8 mouse cellular contexts compared by ENCODE assay signal in genomic region chr6:48395105-48396007, GRCm38 (mm10). TPM values are rescaled to one million over a fixed set of nuclear protein-coding genes. Genes with fewer than 3 reads are reported as not detected.
DNase-seq lines count a peak whose midpoint lies in the region; ATAC-seq and TF ChIP-seq lines count a peak whose summit lies in the region.

Gene Krba1, plus strand, starts transcription at chr6:48395586.

- H3K27me3 ChIP-seq in forebrain, embryonic 14.5 days (replicated peaks; ENCODE audit: control insufficient read depth, insufficient read depth, low read length): no peaks in the 10 kb centered on the region
- no peaks in the 10 kb centered on the region for H3K27me3 ChIP-seq in liver, embryonic 15.5 days
- H3K27me3 ChIP-seq in neural tube, embryonic 12.5 days (replicated peaks): no peaks in the 10 kb centered on the region

- H3K36me3 ChIP-seq in ES-E14 (ENCODE audit: control insufficient read depth, insufficient read depth, low read length, poor library complexity, severe bottlenecking): no peaks in the 10 kb centered on the region
- no peaks in the 10 kb centered on the region for H3K36me3 ChIP-seq in forebrain, embryonic 14.5 days (ENCODE audit: control insufficient read depth, insufficient read depth, low read length)
- no peaks in the 10 kb centered on the region for H3K36me3 ChIP-seq in liver, embryonic 15.5 days (replicated peaks)
- H3K36me3 ChIP-seq in neural tube, embryonic 12.5 days: no peaks in the 10 kb centered on the region

- peaks cover 0 to 3% of the 10 kb centered on the region in 2 experiments; a peak in 1 of 4 replicates for H3K4me1 ChIP-seq in ES-E14 (ENCODE audit: control insufficient read depth in 2 of 2, insufficient read depth in 2 of 2, low read length in 2 of 2, poor library complexity in 1 of 2)
- peaks cover 12% of the 10 kb centered on the region for H3K4me1 ChIP-seq in forebrain, embryonic 14.5 days (ENCODE audit: control insufficient read depth, insufficient read depth, low read length)
- H3K4me1 ChIP-seq in liver, embryonic 15.5 days (replicated peaks): peaks cover 12% of the 10 kb centered on the region
- H3K4me1 ChIP-seq in neural tube, embryonic 12.5 days: peaks cover 20% of the 10 kb centered on the region

- peak; percentile 98 for ATAC-seq in forebrain, embryonic 14.5 days
- ATAC-seq in liver, embryonic 15.5 days (ENCODE audit: insufficient read depth): peak; percentile 73
- peak; percentile 96 for ATAC-seq in neural tube, embryonic 12.5 days (ENCODE audit: low FRiP score, low read depth)

- 1% methylated on average over 65 of the region's 65 CpGs for WGBS in forebrain, embryonic 14.5 days
- WGBS in liver, embryonic 15.5 days (ENCODE audit: insufficient replicate concordance): 2% methylated on average over 65 of the region's 65 CpGs
- 1% methylated on average over 65 of the region's 65 CpGs for WGBS in neural tube, embryonic 12.5 days

- peak within 1 kb of the TSS; percentile 84 for H3K9ac ChIP-seq in ES-E14 (ENCODE audit: insufficient read depth, low read depth, low read length, poor library complexity, severe bottlenecking)
- H3K9ac ChIP-seq in forebrain, embryonic 14.5 days (ENCODE audit: low read length): peak within 1 kb of the TSS; percentile 88
- peak within 1 kb of the TSS; percentile 58 for H3K9ac ChIP-seq in liver, embryonic 15.5 days
- peak within 1 kb of the TSS; percentile 70 for H3K9ac ChIP-seq in neural tube, embryonic 12.5 days

- intact Hi-C loops in heart, postnatal 10 days (cut with DNase I): loop anchor here (2.0 to 5.0 kb wide), 3 partner anchors 49 to 218 kb away; partner anchors contain the start of gene Zfp467

- H3K4me3 ChIP-seq in ES-E14 (ENCODE audit: insufficient read depth in 1 of 2, low read depth in 1 of 2, low read length in 2 of 2, poor library complexity in 1 of 2, severe bottlenecking in 1 of 2): peak within 1 kb of the TSS; percentile 78 to 90
- peak within 1 kb of the TSS; percentile 77 for H3K4me3 ChIP-seq in forebrain, embryonic 14.5 days (ENCODE audit: low read depth, low read length)
- H3K4me3 ChIP-seq in liver, embryonic 15.5 days (replicated peaks): peak within 1 kb of the TSS; percentile 68
- H3K4me3 ChIP-seq in neural tube, embryonic 12.5 days: peak within 1 kb of the TSS; percentile 76

- no peak within 1 kb of the TSS for H3K27ac ChIP-seq in ES-E14 (ENCODE audit: insufficient read depth, low read depth, low read length, poor library complexity, severe bottlenecking)
- peak within 1 kb of the TSS; percentile 81 for H3K27ac ChIP-seq in forebrain, embryonic 14.5 days (ENCODE audit: low read depth, low read length)
- H3K27ac ChIP-seq in liver, embryonic 15.5 days (replicated peaks): no peak within 1 kb of the TSS
- peak within 1 kb of the TSS; percentile 32; the same call in 1 of the 2 replicates for H3K27ac ChIP-seq in neural tube, embryonic 12.5 days

- in situ Hi-C loops in ES-E14 (cut with MboI; ENCODE audit: low sequenced_read_pairs in 2 of 2, unreplicated experiment in 2 of 2): no loop called here

- peak; percentile 83 for DNase-seq in ES-E14 (ENCODE audit: low read depth, low spot score)
- DNase-seq in cerebellum, adult 11 months: peak; percentile 93
- peak; percentile 94 for DNase-seq in forebrain, embryonic 14.5 days (ENCODE audit: low spot score)
- DNase-seq in heart, postnatal 10 days: peak; percentile 86 to 87
- peak; percentile 92 to 94 for DNase-seq in kidney, postnatal 4 days
- DNase-seq in telencephalon, adult 2 months (ENCODE audit: low read depth, low spot score): peak; percentile 77

- no peaks in the 10 kb centered on the region for H3K9me3 ChIP-seq in ES-E14 (ENCODE audit: control insufficient read depth, insufficient read depth, low read depth, low read length)
- no peaks in the 10 kb centered on the region for H3K9me3 ChIP-seq in forebrain, embryonic 14.5 days (replicated peaks; ENCODE audit: control insufficient read depth, low read length)
- H3K9me3 ChIP-seq in liver, embryonic 15.5 days (replicated peaks): no peaks in the 10 kb centered on the region
- no peaks in the 10 kb centered on the region for H3K9me3 ChIP-seq in neural tube, embryonic 12.5 days

- peak within 1 kb of the TSS; percentile 85 for H3K4me2 ChIP-seq in forebrain, embryonic 14.5 days (ENCODE audit: low read length)
- H3K4me2 ChIP-seq in liver, embryonic 15.5 days: peak within 1 kb of the TSS; percentile 88
- peak within 1 kb of the TSS; percentile 68 for H3K4me2 ChIP-seq in neural tube, embryonic 12.5 days (replicated peaks)

TF ChIP-seq in ES-E14, 5 proteins besides CTCF, POLR2A, EP300 and RAD21:
- TF ChIP-seq HCFC1 (IDR thresholded peaks at IDR 0.05; ENCODE audit: borderline replicate concordance, insufficient read depth, low read length) (peak; percentile 84), ZC3H11A (IDR thresholded peaks at IDR 0.05; ENCODE audit: borderline replicate concordance, low read depth, low read length) (no peak), CHD2 (IDR thresholded peaks at IDR 0.05; ENCODE audit: low read depth, low read length) (no peak), ZNF384 (IDR thresholded peaks at IDR 0.05; ENCODE audit: low read depth, low read length) (no peak), MAFK (IDR thresholded peaks at IDR 0.05; ENCODE audit: insufficient read depth, low read depth, low read length) (no peak)
TF ChIP-seq in ES-E14: peak in this region for 1.

RNA-seq across cellular contexts. Expression of gene Krba1, which starts in this region (rescaled TPM):
- 22.8 and 24.9 TPM in 2 replicates for total RNA-seq in ES-E14 (2012; rRNA removed)
- 17.1 and 25.0 TPM in 2 replicates for polyA plus RNA-seq in forebrain, embryonic 14.5 days (2014; fragmentation: Nextera tagmentation; extraction: Ambion mirVana)
- total RNA-seq in heart, postnatal 10 days (2021): 10 to 100 TPM; 27.3 to 30.8 TPM
- polyA plus RNA-seq in liver, embryonic 15.5 days (2015; fragmentation: Nextera tagmentation; extraction: Ambion mirVana): 1.6 and 1.8 TPM in 2 replicates
- polyA plus RNA-seq in neural tube, embryonic 12.5 days (2016; fragmentation: Nextera tagmentation; extraction: Ambion mirVana): 26.3 and 27.4 TPM in 2 replicates

Comparison
In these comparisons a context has a peak if more than half of its experiments do, and no peak if none do; other contexts are left out.
1. H3K27ac ChIP-seq: peak in forebrain, embryonic 14.5 days (single experiment) and neural tube, embryonic 12.5 days (single experiment); none in ES-E14 (single experiment) and liver, embryonic 15.5 days (single experiment).
2. Peak in every context shown above with its lines, with median percentiles within 50 percentile points of each other: DNase-seq, H3K4me3 ChIP-seq, H3K9ac ChIP-seq, ATAC-seq and H3K4me2 ChIP-seq.